Mouse (Mus musculus) small intestine, adult 2 months (tissue): ENCODE results near the gene Hs1bp3.

Experiments
- CTCF ChIP-seq: fragments of 200-500 bp; IDR thresholded peaks from 2 replicates; pipeline ENCODE4 v1.5.1; 2012; ENCODE audit warnings: low read depth, mild to moderate bottlenecking, control low read depth, inconsistent platforms, low read length, moderate library complexity, mixed read lengths; ENCODE audit not compliant: insufficient replicate concordance, insufficient read length; ENCODE audit errors: extremely low read depth
- POLR2A ChIP-seq: fragments of 200-500 bp; IDR thresholded peaks from 2 replicates; pipeline ENCODE4 v1.6.1; 2012; ENCODE audit warnings: low read depth, mild to moderate bottlenecking, control low read depth, inconsistent platforms, low read length, moderate library complexity

DNA sequence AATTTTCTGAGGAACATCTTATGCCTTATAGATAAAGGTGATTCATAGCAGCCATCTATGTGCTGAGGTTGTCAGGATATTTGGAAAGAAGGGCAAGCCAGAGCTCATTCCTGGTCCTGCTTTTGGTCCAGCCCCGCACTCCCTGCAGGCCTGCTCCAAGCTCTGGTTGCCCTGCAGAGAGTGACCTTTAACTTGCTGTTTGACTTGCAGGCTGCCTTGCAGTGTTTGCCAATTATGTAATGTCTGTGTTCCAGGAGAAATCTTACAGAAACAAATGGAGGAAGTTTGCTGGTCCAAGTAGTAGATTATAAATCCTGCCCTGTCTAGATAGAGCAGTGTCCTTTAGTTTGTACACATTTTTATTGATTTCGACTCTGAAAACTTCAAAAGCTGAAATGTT is 41.8 kb upstream of the Hs1bp3 start:
- no peak for TF ChIP-seq CTCF
- no peak for TF ChIP-seq POLR2A
